Mouse (Mus musculus) 416B (cell line): ENCODE data around the gene Sparc.
"Not testable (repeated sequence)": the region's sequence is repeated elsewhere in the genome, so short reads cannot be mapped to it uniquely, and the experiment has no call there.

Source experiments
- DNase-seq: peaks from one replicate; pipeline ENCODE4 v3.0.0; 2011; ENCODE audit warnings: low read depth

The Sparc gene

DNA sequence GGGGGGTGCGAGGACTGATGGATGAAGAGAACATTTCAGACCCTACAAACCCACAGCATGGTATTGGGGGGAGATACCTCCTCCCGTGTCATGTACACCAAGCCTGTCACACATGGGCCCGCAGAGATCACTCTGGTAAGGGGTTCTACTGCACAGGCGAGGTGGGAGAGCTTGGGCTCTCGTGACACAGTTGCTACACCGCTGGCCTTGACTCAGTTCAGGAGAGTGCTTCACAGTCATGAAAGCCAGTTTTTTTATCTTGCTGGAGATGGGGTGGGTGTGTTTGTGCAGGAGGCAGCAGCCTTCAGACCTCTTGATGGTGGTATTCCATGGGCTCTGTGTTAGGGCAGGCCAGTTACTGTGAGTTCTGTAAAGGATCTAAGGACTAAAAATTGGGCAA lies 13.1 kb upstream of the Sparc start:
- DNase-seq = no peak

DNA sequence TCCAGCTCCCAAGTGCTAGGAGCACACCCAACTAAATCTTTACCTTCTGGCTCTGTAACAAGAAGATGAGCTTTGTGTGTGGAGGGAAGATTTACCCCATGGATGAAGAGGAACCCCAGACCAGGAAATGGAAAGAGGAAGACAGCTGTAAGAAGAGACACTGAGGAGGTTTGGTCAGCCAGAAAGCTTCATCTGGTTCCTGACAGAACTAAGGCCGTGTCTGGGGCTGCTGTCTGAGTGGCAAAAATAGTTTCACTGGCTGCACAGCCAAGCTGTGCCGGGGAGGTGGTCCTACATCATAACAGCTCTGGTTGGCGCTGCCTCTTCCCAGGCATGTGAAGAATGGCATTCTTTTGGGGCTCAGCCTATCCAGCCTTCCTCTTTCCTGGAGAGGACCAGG lies 10.0 kb upstream of the Sparc start:
- DNase-seq = peak; percentile 42

DNA sequence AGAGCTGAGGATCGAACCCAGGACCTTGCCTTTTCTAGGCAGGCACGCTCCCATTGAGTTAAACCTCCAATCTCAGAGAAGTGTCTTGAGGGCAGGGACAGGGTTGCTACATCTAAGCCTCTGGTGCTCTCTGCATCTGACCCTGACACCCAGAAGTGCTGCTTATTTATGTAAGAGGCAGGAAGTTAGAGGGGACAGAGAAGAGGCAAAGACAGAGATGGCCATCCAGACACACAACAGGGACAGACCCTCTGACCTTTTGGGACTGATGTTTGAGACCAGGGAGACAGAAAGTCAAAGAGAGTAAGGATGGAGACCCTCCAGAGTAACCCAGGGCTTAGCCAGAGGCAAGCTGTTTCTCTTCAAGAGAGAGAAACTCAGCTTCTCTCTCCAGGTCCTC lies 7.0 kb upstream of the Sparc start:
- DNase-seq = no peak

DNA sequence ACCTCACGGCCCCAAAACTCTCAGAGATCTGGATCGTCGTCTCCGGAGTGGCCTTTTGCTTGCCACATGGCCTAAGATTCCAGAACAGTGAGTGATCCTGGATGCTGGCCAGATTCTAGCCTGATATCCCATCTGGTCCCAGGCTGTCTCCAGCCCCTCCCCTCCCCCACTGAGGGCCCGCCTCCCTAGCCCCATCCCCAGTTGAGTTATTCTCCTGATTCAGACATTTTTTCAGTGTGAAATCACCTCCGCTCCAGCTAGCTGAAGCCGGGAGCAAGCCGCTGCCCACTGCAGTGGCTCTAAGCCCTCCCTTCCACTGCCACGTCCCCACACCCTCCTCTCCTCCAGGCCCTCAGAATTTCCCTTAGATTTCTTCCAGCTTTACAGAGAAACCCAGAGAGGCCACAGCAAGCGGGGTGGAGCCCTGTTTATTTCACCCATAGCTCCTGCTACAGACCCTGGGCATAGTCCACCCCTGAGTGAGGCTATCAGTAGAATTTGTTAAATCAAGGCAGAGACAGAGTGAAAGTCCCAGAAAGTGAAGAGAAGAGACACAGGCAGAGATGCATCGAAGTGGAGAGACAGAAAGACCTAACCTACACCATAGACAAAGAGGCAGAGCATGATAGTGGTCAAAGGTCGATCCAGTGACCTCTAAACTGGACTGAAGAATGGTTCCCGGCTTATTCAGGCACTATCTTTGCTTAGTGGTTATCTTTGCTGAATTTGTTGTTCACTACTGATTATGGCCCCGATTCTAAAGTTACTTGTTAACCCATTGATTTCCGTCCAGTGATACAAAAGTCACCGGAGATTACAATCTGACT lies 5.4 kb upstream of the Sparc start:
- no peak for DNase-seq

DNA sequence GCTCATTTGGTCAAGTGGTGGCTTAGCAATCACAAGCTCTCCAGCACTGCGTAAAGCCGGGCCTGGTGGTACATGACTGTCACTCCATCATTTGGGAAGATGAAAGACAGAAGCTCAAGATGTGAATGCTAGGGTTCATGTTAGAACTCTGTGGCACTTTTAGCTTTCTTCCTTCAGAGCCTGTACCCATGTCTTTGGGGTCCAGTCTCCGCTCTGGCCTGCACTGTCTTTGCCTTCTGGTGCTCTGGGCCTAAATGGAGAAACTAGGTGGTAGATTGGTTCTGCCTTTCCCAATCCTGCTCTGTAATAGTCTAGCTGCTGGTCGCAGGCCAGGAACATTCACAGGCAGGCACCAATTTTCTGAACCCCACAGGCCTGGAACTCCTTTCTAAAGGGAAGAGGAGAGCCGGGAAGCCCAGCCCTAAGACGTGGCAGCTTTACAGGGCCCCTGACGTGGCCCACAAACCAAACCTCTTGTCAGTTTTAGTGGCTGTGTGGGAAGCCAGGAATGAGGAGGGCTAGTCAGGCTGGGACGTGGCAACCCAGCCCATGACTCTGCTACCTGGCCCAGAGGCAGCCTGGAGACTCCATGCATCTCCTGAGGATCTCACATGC lies 1.9 kb upstream of the Sparc start:
- DNase-seq = no peak

DNA sequence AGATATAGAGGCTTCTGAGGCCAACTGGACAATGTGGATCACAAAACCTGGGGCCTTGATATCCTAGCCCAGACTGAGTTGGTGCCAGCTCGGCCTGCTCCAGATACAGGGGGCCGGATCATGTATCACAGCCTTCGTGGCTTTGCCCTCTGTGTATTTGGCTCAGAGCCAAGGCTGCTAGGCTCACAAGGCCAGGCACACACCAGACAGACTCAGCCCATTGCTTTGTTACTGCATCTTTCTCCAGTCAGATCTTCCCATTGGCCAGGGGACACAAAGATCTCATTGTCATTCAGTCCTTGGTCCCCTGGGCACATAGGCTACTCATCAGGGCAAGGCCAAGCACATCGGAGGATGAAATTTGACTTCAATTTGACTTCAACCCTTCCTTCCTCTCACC lies 773 bp upstream of the Sparc start:
- DNase-seq = peak; percentile 82

DNA sequence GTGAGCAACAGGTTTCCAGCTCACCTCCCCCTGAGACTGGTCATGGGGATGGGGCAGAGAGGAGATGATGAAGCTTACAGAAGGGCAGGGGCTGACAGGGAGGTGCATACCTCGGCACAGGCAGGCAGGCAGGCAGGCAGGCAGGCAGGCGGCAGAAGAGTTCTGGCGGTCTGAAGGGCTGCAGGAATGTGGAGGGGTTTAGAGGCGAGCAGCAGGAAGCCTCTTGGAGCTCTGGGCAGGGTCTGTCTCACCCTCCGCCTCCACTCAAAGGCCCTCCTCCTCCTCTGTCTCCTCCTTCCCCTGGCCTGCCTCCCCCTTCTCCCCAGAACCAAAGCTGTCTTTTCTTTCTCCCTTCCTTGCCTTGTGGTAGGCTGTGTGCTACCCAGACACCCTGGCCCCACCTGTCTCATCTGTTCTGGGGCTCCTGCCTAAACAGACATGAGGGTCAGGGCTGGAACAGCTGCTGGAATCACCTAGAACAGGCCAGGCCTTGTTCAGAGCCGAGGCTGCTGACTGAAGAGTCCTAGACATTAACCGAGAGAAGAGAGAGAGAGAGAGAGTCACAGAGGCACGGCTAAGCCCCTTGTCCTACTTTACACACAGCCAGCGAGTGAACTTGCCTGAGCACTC lies 3.2 kb downstream of the Sparc start:
- DNase-seq = peak; percentile 69

DNA sequence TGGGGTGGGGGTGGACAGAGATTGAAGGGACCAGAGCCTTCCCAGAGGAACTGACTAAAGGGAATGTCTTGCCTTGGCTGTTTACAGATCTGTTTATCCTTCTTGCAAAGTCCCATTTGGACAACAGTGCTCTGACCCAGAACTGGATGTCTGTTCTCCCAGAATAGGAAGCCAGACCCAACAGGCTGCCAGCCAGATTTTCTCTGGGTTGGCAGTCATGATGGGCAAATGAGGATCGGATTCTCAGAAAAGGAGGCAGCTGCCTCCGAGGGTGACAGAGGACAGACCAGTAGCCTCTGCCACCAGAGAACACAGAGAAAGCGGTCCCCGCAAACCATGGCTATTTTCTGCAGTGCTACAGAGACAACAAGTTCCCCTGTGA lies 3.7 kb downstream of the Sparc start:
- no peak for DNase-seq

DNA sequence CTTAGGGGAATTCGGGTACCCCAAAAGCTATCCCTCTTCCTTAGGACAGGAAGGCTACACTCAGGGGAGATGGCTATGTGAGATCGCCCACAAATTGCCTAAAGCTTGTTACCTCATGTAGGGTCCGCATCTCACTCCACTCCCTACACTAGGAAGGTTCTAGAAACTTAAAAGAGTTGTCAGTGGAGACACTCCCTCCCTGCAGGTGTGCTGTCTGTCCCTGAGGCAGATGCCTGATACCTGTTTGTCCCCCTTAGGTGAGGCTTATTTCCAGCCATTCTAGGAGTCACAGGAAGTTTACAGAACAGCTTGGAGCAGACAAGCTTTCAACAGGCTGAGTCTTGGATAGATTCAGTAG lies 4.3 kb downstream of the Sparc start:
- no peak for DNase-seq

DNA sequence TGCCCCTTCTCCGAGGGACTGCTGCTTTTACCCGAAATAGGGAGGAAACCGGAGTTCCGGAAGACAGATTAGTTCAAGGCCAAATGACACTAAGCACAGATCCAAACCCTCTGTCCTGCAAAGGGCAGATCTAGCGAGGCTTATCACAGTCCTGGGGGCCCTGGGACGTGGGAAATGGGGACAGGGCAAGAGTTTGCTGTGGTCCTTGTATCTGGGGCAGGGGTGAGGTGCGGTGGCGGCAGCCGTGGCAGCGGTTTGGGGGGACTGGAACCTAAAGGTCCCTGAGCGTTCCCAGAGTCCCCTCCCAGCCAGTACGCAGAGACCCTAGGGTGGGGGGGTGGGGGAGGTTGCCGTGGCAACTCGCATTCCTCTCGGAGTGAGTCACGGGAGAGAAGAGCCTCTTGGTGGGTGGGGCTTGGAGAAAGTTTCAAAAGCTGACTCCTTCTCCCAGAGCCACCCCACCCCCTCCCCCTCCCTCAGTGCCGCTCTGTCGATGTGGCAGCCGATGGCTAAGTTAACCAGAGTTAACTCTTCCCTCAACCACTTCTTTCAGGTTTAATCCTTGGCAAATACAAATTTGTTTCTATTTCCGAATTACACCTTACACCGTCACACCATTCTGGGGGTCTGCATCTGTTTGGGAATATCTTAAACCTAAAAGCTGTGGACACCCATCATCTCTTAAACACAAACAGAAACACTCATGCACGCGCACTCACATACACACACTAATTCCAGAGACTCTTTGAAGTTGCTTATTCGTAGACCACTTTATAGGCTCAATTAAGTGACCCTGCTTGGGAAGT lies 4.9 kb downstream of the Sparc start:
- DNase-seq = peak; percentile 85

DNA sequence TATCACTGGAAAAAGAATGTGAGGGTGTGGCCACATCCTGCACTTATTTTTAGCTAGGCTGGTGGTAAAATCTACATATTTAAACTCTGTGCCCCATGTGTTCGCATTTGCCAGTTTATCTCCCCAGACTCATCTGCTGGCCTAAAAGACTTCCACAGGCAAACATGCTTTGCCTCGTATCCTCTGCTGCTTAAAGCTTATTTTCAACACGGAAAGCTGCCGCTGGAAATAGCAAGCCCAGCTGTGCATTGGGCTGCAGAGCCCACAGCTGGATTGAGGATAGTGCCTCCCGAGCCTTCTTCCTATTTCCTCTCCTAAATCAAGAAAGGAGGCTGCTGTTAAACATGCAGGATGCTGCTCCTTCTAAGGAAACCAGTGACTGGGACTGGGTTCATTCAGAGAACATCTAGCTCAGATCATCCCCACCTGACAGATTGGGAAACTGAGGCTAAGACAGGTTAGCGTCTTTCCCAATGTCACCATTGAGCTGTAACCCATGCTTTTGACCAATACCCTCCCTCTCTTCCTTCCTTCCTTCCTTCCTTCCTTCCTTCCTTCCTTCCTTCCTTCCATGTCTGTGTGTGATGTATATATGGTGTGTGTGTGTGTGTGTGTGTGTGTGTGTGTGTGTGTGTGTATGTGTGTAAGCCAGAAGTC lies 6.2 kb downstream of the Sparc start:
- peak; percentile 65 for DNase-seq

DNA sequence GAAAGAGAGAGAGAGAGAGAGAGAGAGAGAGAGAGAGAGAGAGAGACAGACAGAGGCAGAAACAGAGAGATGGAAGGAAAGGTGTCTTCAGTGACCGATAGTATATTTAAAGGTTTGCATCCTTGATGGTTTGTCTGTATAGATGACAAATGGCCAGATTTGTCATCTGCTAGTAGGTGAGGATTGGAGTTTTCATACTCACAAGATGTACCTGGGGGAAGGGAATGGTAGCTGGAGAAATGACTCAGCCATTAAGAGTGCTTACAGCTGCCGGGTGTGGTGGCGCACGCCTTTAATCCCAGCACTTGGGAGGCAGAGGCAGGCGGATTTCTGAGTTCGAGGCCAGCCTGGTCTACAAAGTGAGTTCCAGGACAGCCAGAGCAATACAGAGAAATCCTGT lies 7.3 kb downstream of the Sparc start:
- DNase-seq = not testable (repeated sequence)

DNA sequence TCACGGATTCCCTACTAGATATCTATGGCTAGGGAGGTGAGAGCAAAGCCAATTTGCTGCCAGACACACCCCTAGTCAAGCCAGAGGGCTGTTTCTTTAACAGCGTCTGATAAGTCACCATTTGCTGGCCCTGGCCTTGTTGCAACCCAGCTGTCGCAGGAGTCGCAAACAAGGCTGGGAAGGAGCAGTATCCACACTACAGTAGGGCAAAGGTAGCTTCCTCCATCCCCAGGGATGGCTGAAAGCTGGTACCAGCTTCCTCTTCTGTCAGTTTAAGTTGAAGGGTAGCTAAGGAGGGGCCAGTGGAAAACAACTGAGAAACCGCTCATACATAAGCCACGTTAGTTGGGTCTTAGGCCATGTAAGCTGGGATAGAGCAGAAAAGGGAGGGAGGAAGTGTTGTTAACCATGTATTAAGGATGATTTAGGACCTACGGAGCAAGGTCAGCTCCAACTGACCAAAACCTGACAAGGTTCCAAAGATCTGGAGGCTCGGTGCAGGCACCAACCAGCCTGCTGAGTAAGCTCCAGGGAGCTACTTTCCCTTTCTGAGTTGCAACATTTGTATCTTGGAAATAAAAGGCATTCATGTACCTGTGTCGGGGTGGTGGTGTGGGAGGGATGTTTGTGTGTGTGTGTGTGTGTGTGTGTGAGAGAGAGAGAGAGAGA lies 7.8 kb downstream of the Sparc start:
- no peak for DNase-seq

DNA sequence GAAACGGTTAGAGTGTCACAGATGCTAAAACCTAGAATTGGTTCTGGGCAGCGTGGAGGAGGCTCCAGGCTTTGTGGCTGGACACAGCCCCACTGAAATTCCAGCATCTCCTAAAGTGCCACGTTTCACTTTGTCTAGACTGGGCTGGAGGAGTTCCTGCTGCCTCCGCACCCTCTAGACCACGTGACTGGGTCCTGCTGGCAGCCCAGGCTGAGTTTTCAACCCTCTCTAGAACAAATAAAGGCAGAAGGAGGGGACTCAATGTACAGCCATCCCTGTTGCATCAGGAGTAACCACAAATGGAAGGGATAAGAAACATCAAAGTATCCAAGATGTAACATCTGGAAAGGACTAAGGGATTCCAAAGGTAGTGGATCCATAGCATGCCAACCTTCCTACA lies 8.7 kb downstream of the Sparc start:
- DNase-seq = no peak

DNA sequence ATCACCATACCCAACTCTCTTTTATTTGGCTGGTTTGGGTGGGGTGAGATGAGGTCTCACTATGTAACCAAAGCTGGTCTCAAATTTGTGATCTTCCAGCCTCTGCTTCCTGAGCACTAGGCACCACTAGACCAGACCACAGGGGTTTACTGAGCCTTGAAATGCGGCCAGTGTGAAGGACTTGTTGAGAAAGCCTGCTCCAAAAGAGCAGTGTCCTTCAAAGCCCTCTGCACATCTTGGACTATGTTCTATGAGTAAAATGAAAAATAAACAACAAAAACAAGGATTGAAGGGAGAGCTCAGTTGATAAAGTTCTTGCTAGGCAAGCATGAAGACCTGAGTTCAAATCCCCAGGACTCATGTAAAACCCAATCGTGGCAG lies 9.6 kb downstream of the Sparc start:
- no peak for DNase-seq

DNA sequence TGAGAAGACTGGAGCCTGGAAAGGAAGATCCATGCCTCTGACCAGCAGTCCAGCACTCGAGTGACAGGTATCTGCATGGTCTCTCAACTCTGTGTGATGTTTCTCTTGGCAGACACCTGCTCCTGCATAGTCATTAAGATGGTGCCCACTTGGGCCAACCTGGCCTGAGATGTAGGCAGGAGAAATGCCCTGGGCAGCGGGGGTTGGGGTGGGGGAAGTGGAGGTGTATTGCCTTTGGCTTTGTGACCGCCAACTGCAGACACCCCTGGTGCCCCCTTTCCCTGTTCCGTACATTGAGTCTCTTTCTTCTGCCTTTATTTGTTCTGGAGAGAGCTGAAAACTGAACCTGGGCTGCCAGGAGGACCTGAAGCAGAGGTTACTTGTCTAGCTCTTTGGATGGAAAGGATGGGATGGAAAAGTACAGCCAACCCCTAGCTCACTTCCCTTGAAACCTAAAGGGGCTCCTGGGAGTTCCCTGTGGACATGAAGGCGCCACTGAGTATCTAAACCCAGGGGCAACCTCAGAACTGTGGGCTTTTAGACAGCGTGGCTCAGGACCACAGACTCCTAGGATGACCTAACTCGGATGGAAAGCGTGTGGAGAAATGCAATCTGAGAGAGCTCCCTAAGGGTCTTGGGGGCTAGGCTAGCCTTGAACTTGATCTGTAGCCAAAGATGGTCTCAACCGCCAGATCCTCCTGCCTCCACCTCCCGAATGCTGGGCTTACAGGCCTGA lies 10.1 kb downstream of the Sparc start:
- DNase-seq = no peak

DNA sequence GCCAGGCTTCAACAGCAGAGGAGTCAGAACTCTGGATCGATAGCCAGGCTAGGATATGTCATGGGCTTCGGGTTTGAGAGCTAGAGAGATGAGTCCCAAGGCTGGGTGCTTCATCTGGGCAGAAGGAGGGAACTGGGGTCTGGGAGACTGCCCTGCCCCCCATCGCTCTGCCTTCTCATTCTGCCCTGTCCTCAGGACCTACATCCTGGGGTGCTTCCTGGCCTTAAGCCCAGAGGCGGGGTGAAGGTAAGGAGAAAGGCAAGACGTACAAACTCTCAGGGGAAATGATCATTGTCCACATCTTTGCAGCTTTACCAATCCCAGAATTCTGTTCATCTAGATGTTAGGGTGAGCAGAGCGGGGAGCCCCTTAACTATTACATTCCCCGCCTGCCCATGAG lies 10.9 kb downstream of the Sparc start:
- DNase-seq = no peak

DNA sequence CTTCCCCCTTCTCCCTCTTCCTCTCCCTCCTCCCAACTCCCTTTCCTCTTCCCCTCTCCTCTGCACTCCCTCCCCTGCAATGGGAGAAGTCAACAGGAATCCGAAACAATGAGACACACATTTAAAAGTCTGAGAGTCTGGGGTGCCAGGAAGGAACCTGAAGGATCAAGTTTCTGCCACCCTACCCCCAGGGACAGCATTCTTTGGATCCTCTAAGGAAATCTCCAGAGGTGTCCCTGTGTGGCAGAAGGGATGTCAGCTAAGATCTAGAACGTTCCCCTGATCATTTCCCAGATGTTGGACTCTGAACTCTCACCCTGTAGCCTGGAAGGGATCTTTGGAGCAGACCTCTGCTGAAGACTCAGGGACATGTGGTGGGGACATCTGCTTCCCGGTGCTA lies 12.5 kb downstream of the Sparc start:
- DNase-seq = no peak

DNA sequence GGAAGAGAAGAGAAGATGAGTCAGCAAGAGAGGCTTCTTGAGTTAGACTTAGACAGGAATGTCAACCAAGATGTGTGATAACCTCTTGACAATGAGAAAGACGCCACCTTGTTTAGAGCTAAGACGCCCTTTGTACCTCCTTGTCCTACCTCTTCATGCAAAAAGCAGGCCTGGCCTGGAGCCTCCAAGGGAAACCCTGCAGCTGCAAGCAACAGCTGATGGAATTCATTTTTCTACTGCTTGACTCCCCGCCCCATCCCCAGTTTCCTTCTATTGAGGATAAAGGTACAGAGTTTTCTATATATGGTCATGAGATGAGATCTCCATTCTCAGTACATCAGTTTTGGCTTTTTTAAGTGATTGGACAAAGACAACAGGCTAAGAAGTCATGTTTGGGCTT lies 13.0 kb downstream of the Sparc start:
- no peak for DNase-seq

DNA sequence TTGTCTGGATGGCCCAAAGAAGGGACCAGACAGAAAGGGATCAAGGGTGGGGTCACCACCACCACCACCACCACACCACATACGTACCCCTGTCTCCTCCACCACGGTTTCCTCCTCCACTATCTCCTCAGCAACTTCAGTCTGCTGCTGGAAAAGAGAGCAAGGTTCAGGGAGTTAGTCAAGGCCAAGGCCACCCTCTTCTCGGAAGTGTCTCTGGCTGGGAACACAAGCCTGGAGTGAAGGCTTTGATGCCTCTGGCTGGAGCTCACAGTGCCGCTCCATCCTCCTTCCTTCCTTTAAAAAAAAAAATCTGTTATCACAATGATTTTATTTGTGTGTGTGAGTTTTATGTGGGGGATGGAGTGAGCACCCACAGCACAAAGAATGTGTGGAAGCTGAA lies 15.8 kb downstream of the Sparc start:
- no peak for DNase-seq
